ENCODE assay signal across 7 mouse cellular contexts in the genomic region with DNA sequence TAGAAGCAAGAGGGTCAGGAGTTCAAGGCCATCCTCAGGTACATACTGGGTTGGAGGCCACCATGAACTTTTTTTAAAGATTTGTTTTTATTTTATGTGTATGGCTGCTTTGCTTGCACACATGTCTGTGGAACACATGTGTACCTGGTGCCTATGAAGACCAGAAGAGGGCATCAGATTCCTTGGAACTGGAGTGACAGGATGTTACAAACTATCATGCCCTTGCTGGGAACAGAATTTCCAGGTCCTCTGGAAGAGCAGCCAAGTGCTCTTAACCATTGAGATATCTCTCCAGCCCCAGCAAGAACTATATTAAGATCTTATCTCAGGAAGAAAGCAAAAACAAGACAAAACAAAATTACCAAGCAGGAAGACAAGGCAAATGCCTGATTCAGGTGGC. TPM values are rescaled to one million over a fixed set of nuclear protein-coding genes. Genes with fewer than 3 reads are reported as not detected.
A peak's percentile ranks its signal among the peaks of the same experiment; 100 is the strongest.
DNase-seq lines count a peak whose midpoint lies in the region; ATAC-seq and TF ChIP-seq lines count a peak whose summit lies in the region.

No protein-coding gene starts in this region.

- peak overlapping the region; percentile 51 for H3K4me2 ChIP-seq in limb, embryonic 15.5 days
- peak overlapping the region; percentile 52 for H3K4me2 ChIP-seq in stomach, postnatal 0 days (replicated peaks; ENCODE audit: low read depth)

- TF ChIP-seq CTCF in stomach, postnatal 0 days (IDR thresholded peaks at IDR 0.05; ENCODE audit: low read depth): peak; percentile 47

- no peaks in the 10 kb centered on the region for H3K36me3 ChIP-seq in megakaryocyte, embryonic 14.5 days (replicated peaks; ENCODE audit: low read length)
- no peaks in the 10 kb centered on the region for H3K36me3 ChIP-seq in forebrain, embryonic 10.5 days (replicated peaks)
- H3K36me3 ChIP-seq in limb, embryonic 15.5 days: no peaks in the 10 kb centered on the region
- H3K36me3 ChIP-seq in stomach, postnatal 0 days (ENCODE audit: control insufficient read depth, insufficient read depth, low read length): no peaks in the 10 kb centered on the region

- peak overlapping the region; percentile 90 for H3K4me3 ChIP-seq in megakaryocyte, embryonic 14.5 days (replicated peaks)
- peak overlapping the region; percentile 79 for H3K4me3 ChIP-seq in forebrain, embryonic 10.5 days
- H3K4me3 ChIP-seq in limb, embryonic 15.5 days: peak overlapping the region; percentile 87; the same call in 1 of the 2 replicates
- peak overlapping the region; percentile 82; the same call in 1 of the 2 replicates for H3K4me3 ChIP-seq in stomach, postnatal 0 days (ENCODE audit: low read depth, low read length)

- no peaks in the 10 kb centered on the region for H3K9me3 ChIP-seq in megakaryocyte, embryonic 14.5 days
- H3K9me3 ChIP-seq in forebrain, embryonic 10.5 days: no peaks in the 10 kb centered on the region
- H3K9me3 ChIP-seq in limb, embryonic 15.5 days: no peaks in the 10 kb centered on the region
- H3K9me3 ChIP-seq in stomach, postnatal 0 days (ENCODE audit: control insufficient read depth, low read length): no peaks in the 10 kb centered on the region

- H3K9ac ChIP-seq in limb, embryonic 15.5 days: no peak overlapping the region
- no peak overlapping the region for H3K9ac ChIP-seq in stomach, postnatal 0 days (ENCODE audit: low read length)

- DNase-seq in forebrain, embryonic 10.5 days (ENCODE audit: extremely low spot score, low spot score): no peak
- no peak for DNase-seq in stomach, postnatal 0 days (ENCODE audit: low spot score)
- no peak for DNase-seq in layer of hippocampus, adult 11-12 months (ENCODE audit: low spot score)
- no peak for DNase-seq in left cerebral cortex, adult 11 months (ENCODE audit: low spot score)

- H3K4me1 ChIP-seq in megakaryocyte, embryonic 14.5 days: peaks cover 34% of the 10 kb centered on the region
- peaks cover 22% of the 10 kb centered on the region for H3K4me1 ChIP-seq in forebrain, embryonic 10.5 days
- peaks cover 5% of the 10 kb centered on the region; the same call in 1 of the 2 replicates for H3K4me1 ChIP-seq in limb, embryonic 15.5 days
- no peaks in the 10 kb centered on the region for H3K4me1 ChIP-seq in stomach, postnatal 0 days (replicated peaks; ENCODE audit: control insufficient read depth, insufficient read depth)

- H3K27me3 ChIP-seq in megakaryocyte, embryonic 14.5 days (replicated peaks): peaks cover 4% of the 10 kb centered on the region
- no peaks in the 10 kb centered on the region for H3K27me3 ChIP-seq in forebrain, embryonic 10.5 days (ENCODE audit: poor library complexity, severe bottlenecking)
- H3K27me3 ChIP-seq in limb, embryonic 15.5 days: no peaks in the 10 kb centered on the region
- no peaks in the 10 kb centered on the region for H3K27me3 ChIP-seq in stomach, postnatal 0 days (ENCODE audit: control insufficient read depth, insufficient read depth, low read length)

- TF ChIP-seq EP300 in stomach, postnatal 0 days (optimal IDR thresholded peaks at IDR 0.05): no peak

- no peak for ATAC-seq in megakaryocyte, adult 5-6 weeks (ENCODE audit: poor library complexity, severe bottlenecking)
- no peak for ATAC-seq in limb, embryonic 15.5 days (ENCODE audit: insufficient number of reproducible peaks, low FRiP score, low TSS enrichment, low read depth)
- no peak for ATAC-seq in stomach, postnatal 0 days (ENCODE audit: low FRiP score, low TSS enrichment)

- H3K27ac ChIP-seq in forebrain, embryonic 10.5 days: no peak overlapping the region
- H3K27ac ChIP-seq in limb, embryonic 15.5 days: no peak overlapping the region
- no peak overlapping the region for H3K27ac ChIP-seq in stomach, postnatal 0 days (replicated peaks)

RNA-seq across cellular contexts. Expression of a gene that starts 1.6 kb away (rescaled TPM):
- polyA plus RNA-seq in megakaryocyte, embryonic 14.5 days (2012; ENCODE audit: insufficient read depth, low replicate concordance): 3.3 and 7.0 TPM in 2 replicates
- total RNA-seq in megakaryocyte, adult 5-6 weeks (2015): 133 and 150 TPM in 2 replicates
- total RNA-seq in megakaryocyte, adult 5-6 weeks (2017): 71.6 and 77.3 TPM in 2 replicates
- 72.2 and 76.8 TPM in 2 replicates for polyA plus RNA-seq in forebrain, embryonic 10.5 days (2016; fragmentation: Nextera tagmentation; extraction: Ambion mirVana)
- 80.0 and 80.4 TPM in 2 replicates for polyA plus RNA-seq in limb, embryonic 15.5 days (2015; fragmentation: Nextera tagmentation; extraction: Ambion mirVana)
- polyA plus RNA-seq in stomach, postnatal 0 days (2015; fragmentation: Nextera tagmentation; extraction: Ambion mirVana): 59.5 and 59.6 TPM in 2 replicates

RNA-seq across cellular contexts. Expression of a gene that starts 34.1 kb away (rescaled TPM):
- polyA plus RNA-seq in megakaryocyte, embryonic 14.5 days (2012; ENCODE audit: insufficient read depth, low replicate concordance): 7.7 and 11.9 TPM in 2 replicates
- 3.1 and 6.1 TPM in 2 replicates for total RNA-seq in megakaryocyte, adult 5-6 weeks (2015)
- total RNA-seq in megakaryocyte, adult 5-6 weeks (2017): 4.3 and 7.4 TPM in 2 replicates
- polyA plus RNA-seq in forebrain, embryonic 10.5 days (2016; fragmentation: Nextera tagmentation; extraction: Ambion mirVana): 9.2 and 10.4 TPM in 2 replicates
- 9.3 and 11.7 TPM in 2 replicates for polyA plus RNA-seq in limb, embryonic 15.5 days (2015; fragmentation: Nextera tagmentation; extraction: Ambion mirVana)
- 2.6 and 3.3 TPM in 2 replicates for polyA plus RNA-seq in stomach, postnatal 0 days (2015; fragmentation: Nextera tagmentation; extraction: Ambion mirVana)
